Mouse (Mus musculus) small intestine, adult 2 months (tissue): ENCODE results near the gene Entpd5.

Experiments used
- CTCF ChIP-seq: fragments of 200-500 bp; IDR thresholded peaks from 2 replicates; pipeline ENCODE4 v1.5.1; 2012; ENCODE audit warnings: low read depth, mild to moderate bottlenecking, control low read depth, inconsistent platforms, low read length, moderate library complexity, mixed read lengths; ENCODE audit not compliant: insufficient replicate concordance, insufficient read length; ENCODE audit errors: extremely low read depth
- POLR2A ChIP-seq: fragments of 200-500 bp; IDR thresholded peaks from 2 replicates; pipeline ENCODE4 v1.6.1; 2012; ENCODE audit warnings: low read depth, mild to moderate bottlenecking, control low read depth, inconsistent platforms, low read length, moderate library complexity

DNA sequence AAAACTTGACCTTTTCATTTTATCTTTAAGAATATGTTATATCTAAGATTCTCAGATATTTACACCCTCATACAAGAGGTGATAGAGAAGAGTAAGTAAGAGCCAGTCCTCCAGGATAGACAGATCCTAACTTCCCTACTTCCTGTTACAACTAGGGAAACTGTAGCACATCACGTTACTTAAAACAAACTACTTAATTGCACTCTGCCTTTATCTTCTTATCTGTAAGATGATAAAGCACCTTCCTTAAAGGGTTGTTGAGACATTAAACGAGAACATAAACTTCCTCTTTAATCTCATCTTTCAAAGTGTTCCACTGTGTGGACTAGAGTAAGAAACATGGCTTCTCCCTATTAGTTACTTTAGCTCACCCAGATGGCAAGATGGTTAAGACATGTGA lies 29.9 kb upstream of the Entpd5 start:
- TF ChIP-seq POLR2A = no peak
- TF ChIP-seq CTCF = no peak
